Comparison of ENCODE assay signal across 8 mouse cellular contexts in the genomic region with DNA sequence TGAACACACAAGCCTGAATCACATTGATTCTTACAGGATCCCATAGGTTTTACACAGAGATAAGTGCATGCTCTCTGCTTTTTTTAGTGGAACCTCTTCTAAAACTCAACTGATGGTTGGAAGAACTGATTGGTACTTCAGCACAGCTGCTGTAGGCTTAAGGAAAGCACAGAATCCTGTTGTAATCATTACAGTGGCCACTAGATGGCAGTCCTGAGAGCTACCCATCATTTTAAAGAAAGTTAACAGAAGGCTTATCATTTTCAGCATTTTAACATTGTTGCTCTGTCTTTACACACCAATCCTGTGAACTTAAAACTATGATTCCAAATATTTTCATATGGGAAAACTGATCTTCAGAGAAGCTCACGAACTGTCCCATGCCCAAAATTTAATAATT.
DNase-seq lines count a peak whose midpoint lies in the region; ATAC-seq and TF ChIP-seq lines count a peak whose summit lies in the region.

No protein-coding gene starts in this region.

- TF ChIP-seq CTCF in MEL (IDR thresholded peaks at IDR 0.05 in 2 of 3, conservative IDR thresholded peaks at IDR 0.05 in 1 of 3; ENCODE audit: control insufficient read depth in 1 of 3, insufficient read depth in 1 of 3, low read depth in 2 of 3, low read length in 3 of 3, poor library complexity in 1 of 3, severe bottlenecking in 1 of 3), result peak in 2 of 3 experiments; percentile 55 to 63; a peak in 4 of 6 replicates

- ATAC-seq in kidney, embryonic 14.5 days (ENCODE audit: low FRiP score, low TSS enrichment), result no peak

- 33% methylated on average over 1 of the region's 1 CpGs for WGBS in kidney, embryonic 14.5 days

- H3K27ac ChIP-seq in kidney, embryonic 14.5 days (ENCODE audit: low read depth, low read length), result no peak overlapping the region
- no peak overlapping the region for H3K27ac ChIP-seq in MEL (ENCODE audit: control insufficient read depth, low read depth, low read length)

- no peaks in the 10 kb centered on the region for H3K4me1 ChIP-seq in kidney, embryonic 14.5 days (ENCODE audit: control insufficient read depth, insufficient read depth, low read length)
- H3K4me1 ChIP-seq in MEL (ENCODE audit: control insufficient read depth in 1 of 2, insufficient read depth in 2 of 2, low read length in 2 of 2), result no peaks in the 10 kb centered on the region

- no peak for TF ChIP-seq EP300 in MEL (IDR thresholded peaks at IDR 0.05; ENCODE audit: low read depth in 1 of 2, low read length in 2 of 2)

- no peak for TF ChIP-seq POLR2A in MEL (IDR thresholded peaks at IDR 0.05; ENCODE audit: control insufficient read depth in 1 of 2, insufficient read depth in 1 of 2, low read depth in 1 of 2, low read length in 2 of 2, poor library complexity in 1 of 2)

- H3K27me3 ChIP-seq in kidney, embryonic 14.5 days (ENCODE audit: control insufficient read depth, insufficient read depth, low read length), result no peaks in the 10 kb centered on the region
- no peaks in the 10 kb centered on the region for H3K27me3 ChIP-seq in MEL (ENCODE audit: control insufficient read depth in 1 of 2, insufficient read depth in 2 of 2, low read length in 2 of 2)

- peak; percentile 37 for TF ChIP-seq RAD21 in MEL (IDR thresholded peaks at IDR 0.05; ENCODE audit: low read depth, low read length)

- H3K9ac ChIP-seq in kidney, embryonic 14.5 days (ENCODE audit: low read depth, low read length), result no peak overlapping the region
- H3K9ac ChIP-seq in MEL (ENCODE audit: control insufficient read depth, low read depth, low read length, poor library complexity, severe bottlenecking), result no peak overlapping the region

- no peaks in the 10 kb centered on the region for H3K79me2 ChIP-seq in MEL (ENCODE audit: control insufficient read depth, insufficient read depth, low read length, poor library complexity)

- no peak overlapping the region for H3K4me2 ChIP-seq in kidney, embryonic 14.5 days (replicated peaks; ENCODE audit: low read depth, low read length)

- H3K9me3 ChIP-seq in kidney, embryonic 14.5 days (ENCODE audit: control insufficient read depth, low read length), result no peaks in the 10 kb centered on the region
- H3K9me3 ChIP-seq in MEL (replicated peaks; ENCODE audit: insufficient read depth, low read length), result no peaks in the 10 kb centered on the region

- DNase-seq in kidney, adult 11 months, result peak; percentile 15
- DNase-seq in MEL (ENCODE audit: low read depth, low spot score), result peak; percentile 48
- peak; percentile 45 for DNase-seq in brain, embryonic 18.5 days (ENCODE audit: low read depth, low spot score)
- peak; percentile 74 to 96 for DNase-seq in frontal cortex, adult 2 months (ENCODE audit: extremely low spot score in 1 of 2, low spot score in 1 of 2)
- DNase-seq in layer of hippocampus, postnatal 36 days, result peak; percentile 26 to 66
- DNase-seq in retina, postnatal 7 days (ENCODE audit: low read depth, low spot score), result peak; percentile 41
- no peak for DNase-seq in spleen, postnatal 14 days (ENCODE audit: low spot score in 2 of 2)

- no peaks in the 10 kb centered on the region for H3K36me3 ChIP-seq in kidney, embryonic 14.5 days (ENCODE audit: control insufficient read depth, insufficient read depth, low read length)
- no peaks in the 10 kb centered on the region for H3K36me3 ChIP-seq in MEL (ENCODE audit: control insufficient read depth in 1 of 2, insufficient read depth in 2 of 2, low read length in 2 of 2)

- H3K4me3 ChIP-seq in kidney, embryonic 14.5 days (ENCODE audit: low read length), result no peak overlapping the region
- no peak overlapping the region for H3K4me3 ChIP-seq in MEL (ENCODE audit: control insufficient read depth in 1 of 2, insufficient read depth in 1 of 2, low read depth in 2 of 2, low read length in 2 of 2)

TF ChIP-seq in MEL, 35 proteins besides CTCF, POLR2A, EP300 and RAD21:
- TF ChIP-seq SMC3 (IDR thresholded peaks at IDR 0.05; ENCODE audit: low read depth, low read length), result peak; percentile 61
- no peak for TF ChIP-seq UBTF (IDR thresholded peaks at IDR 0.05; ENCODE audit: borderline replicate concordance, insufficient read depth, low read depth, low read length)

Comparison
In these comparisons a context has a peak if more than half of its experiments do, and no peak if none do; other contexts are left out.
1. DNase-seq: peak in kidney, adult 11 months (single experiment), MEL (single experiment), brain, embryonic 18.5 days (single experiment), frontal cortex, adult 2 months (2 of 2), layer of hippocampus, postnatal 36 days (2 of 2) and retina, postnatal 7 days (single experiment); none in spleen, postnatal 14 days (0 of 2).